Mouse (Mus musculus): ENCODE data around the gene Col6a6.
"Not testable (repeated sequence)": the region's sequence is repeated elsewhere in the genome, so short reads cannot be mapped to it uniquely, and the experiment has no call there.

Col6a6 gene

GRCm38 (mm10) chr9:105827791-105828385 lies at the start of gene Col6a6:
TSS of gene Col6a6 (minus strand) at chr9:105828160.
- no peak for DNase-seq (ENCODE audit: low spot score)

- DNase-seq (ENCODE audit: low spot score), result peak; percentile 11
Observed at GRCm38 (mm10) chr9:105876124-105876523, 48.2 kb upstream of the Col6a6 start.

- no peak for DNase-seq (ENCODE audit: low spot score)
Observed at GRCm38 (mm10) chr9:105871643-105872042, 43.7 kb upstream of the Col6a6 start.

- DNase-seq (ENCODE audit: low spot score), result peak; percentile 73
Observed at GRCm38 (mm10) chr9:105857773-105858172, 29.8 kb upstream of the Col6a6 start.

GRCm38 (mm10) chr9:105852778-105853065 lies 24.8 kb upstream of the Col6a6 start:
- no peak for DNase-seq (ENCODE audit: low spot score)

GRCm38 (mm10) chr9:105852015-105852777 lies 24.2 kb upstream of the Col6a6 start:
- DNase-seq (ENCODE audit: low spot score), result peak; percentile 11

- DNase-seq (ENCODE audit: low spot score), result no peak
Observed at GRCm38 (mm10) chr9:105851011-105851410, 23.1 kb upstream of the Col6a6 start.

- DNase-seq (ENCODE audit: low spot score), result no peak
Observed at GRCm38 (mm10) chr9:105848396-105848795, 20.4 kb upstream of the Col6a6 start.

- no peak for DNase-seq (ENCODE audit: low spot score)
Observed at GRCm38 (mm10) chr9:105847261-105847660, 19.3 kb upstream of the Col6a6 start.

GRCm38 (mm10) chr9:105841386-105841785 lies 13.4 kb upstream of the Col6a6 start:
- DNase-seq (ENCODE audit: low spot score), result not testable (repeated sequence)

GRCm38 (mm10) chr9:105839147-105839515 lies 11.2 kb upstream of the Col6a6 start:
- no peak for DNase-seq (ENCODE audit: low spot score)

- no peak for DNase-seq (ENCODE audit: low spot score)
Observed at GRCm38 (mm10) chr9:105838396-105839146, 10.6 kb upstream of the Col6a6 start.

- no peak for DNase-seq (ENCODE audit: low spot score)
Observed at GRCm38 (mm10) chr9:105835587-105835986, 7.6 kb upstream of the Col6a6 start.

GRCm38 (mm10) chr9:105834799-105835198 lies 6.8 kb upstream of the Col6a6 start:
- DNase-seq (ENCODE audit: low spot score), result no peak

- DNase-seq (ENCODE audit: low spot score), result no peak
Observed at GRCm38 (mm10) chr9:105831291-105831690, 3.3 kb upstream of the Col6a6 start.

GRCm38 (mm10) chr9:105827076-105827647 lies 798 bp downstream of the Col6a6 start:
- no peak for DNase-seq (ENCODE audit: low spot score)

- DNase-seq (ENCODE audit: low spot score), result no peak
Observed at GRCm38 (mm10) chr9:105820711-105821110, 7.2 kb downstream of the Col6a6 start.

- DNase-seq (ENCODE audit: low spot score), result no peak
Observed at GRCm38 (mm10) chr9:105819155-105819709, 8.7 kb downstream of the Col6a6 start.

- DNase-seq (ENCODE audit: low spot score), result no peak
Observed at GRCm38 (mm10) chr9:105814436-105814835, 13.5 kb downstream of the Col6a6 start.

GRCm38 (mm10) chr9:105811458-105811857 lies 16.5 kb downstream of the Col6a6 start:
- no peak for DNase-seq (ENCODE audit: low spot score)

GRCm38 (mm10) chr9:105808920-105809505 lies 18.9 kb downstream of the Col6a6 start:
- DNase-seq (ENCODE audit: low spot score), result no peak

- DNase-seq (ENCODE audit: low spot score), result no peak
Observed at GRCm38 (mm10) chr9:105803416-105803815, 24.5 kb downstream of the Col6a6 start.
